ENCODE assay signal across 18 mouse cellular contexts in the genomic region with DNA sequence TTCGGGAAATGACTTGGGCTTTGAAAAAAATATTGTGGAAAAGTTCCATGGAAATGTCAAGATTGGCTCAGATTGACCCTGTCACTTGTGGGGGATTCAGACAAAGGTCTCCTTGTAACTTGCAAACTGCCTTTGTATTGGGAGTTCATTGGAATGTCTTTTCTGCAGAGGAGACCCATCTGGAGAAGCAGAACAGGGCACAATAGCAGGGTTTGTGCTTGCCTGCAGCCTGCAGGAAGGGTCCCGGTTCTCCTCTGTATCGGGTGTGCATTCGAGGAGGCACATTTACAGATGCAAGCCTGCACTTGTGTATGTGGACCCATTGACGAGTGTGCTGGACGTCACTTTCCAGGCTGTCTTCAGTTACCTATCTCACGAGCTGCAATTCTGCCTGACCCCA. TPM values are rescaled to one million over a fixed set of nuclear protein-coding genes. Genes with fewer than 3 reads are reported as not detected.
DNase-seq lines count a peak whose midpoint lies in the region; ATAC-seq lines count a peak whose summit lies in the region.
"Had no signal": no experiment of that assay in that cellular context is flagged by ENCODE, and none has a peak within 500 bp of the region (broad histone marks: within the 10 kb centered on the region; RNA-seq: fewer than 3 reads in every experiment).

No protein-coding gene starts in this region.

- peak; percentile 57; the same call in 1 of the 2 replicates for ATAC-seq in forebrain, embryonic 11.5 days (replicated peaks; ENCODE audit: low FRiP score)
- ATAC-seq in forebrain, embryonic 15.5 days (replicated peaks), result no peak
- ATAC-seq in midbrain, embryonic 13.5 days, result no peak
- peak; percentile 57; the same call in 1 of the 2 replicates for ATAC-seq in embryonic facial prominence, embryonic 12.5 days (ENCODE audit: insufficient number of reproducible peaks, insufficient read depth, low FRiP score, low TSS enrichment)
- ATAC-seq in neural tube, embryonic 13.5 days (ENCODE audit: low read depth), result peak; percentile 50; the same call in 1 of the 2 replicates
- ATAC-seq in kidney, embryonic 16.5 days (ENCODE audit: low FRiP score, low TSS enrichment), result no peak
- ATAC-seq: Patski had no signal

- DNase-seq in forebrain, embryonic 11.5 days (ENCODE audit: low spot score), result no peak
- peak; percentile 27 for DNase-seq in midbrain, embryonic 10.5 days (ENCODE audit: low spot score)
- no peak for DNase-seq in right cerebral cortex, postnatal 25 days
- DNase-seq: cerebellum, adult 11-12 months; gastrocnemius, postnatal 14 days; heart, postnatal 4 days; kidney, adult 11 months; kidney, postnatal 4 days; lung, postnatal 14 days; right cerebral cortex, postnatal 4 days; thymus, postnatal 4 days had no signal

- H3K27ac ChIP-seq in forebrain, embryonic 11.5 days (ENCODE audit: low read depth, low read length), result no peak overlapping the region
- no peak overlapping the region for H3K27ac ChIP-seq in forebrain, embryonic 15.5 days (replicated peaks)
- H3K27ac ChIP-seq in midbrain, embryonic 10.5 days (replicated peaks), result no peak overlapping the region
- H3K27ac ChIP-seq in midbrain, embryonic 13.5 days, result no peak overlapping the region
- H3K27ac ChIP-seq in embryonic facial prominence, embryonic 12.5 days, result peak overlapping the region; percentile 65; the same call in 1 of the 2 replicates
- H3K27ac ChIP-seq in neural tube, embryonic 13.5 days (replicated peaks), result no peak overlapping the region
- no peak overlapping the region for H3K27ac ChIP-seq in kidney, embryonic 16.5 days (ENCODE audit: low read length)

- H3K27me3 ChIP-seq in forebrain, embryonic 11.5 days (ENCODE audit: control insufficient read depth, insufficient read depth, low read length), result no peaks in the 10 kb centered on the region
- H3K27me3 ChIP-seq in forebrain, embryonic 15.5 days, result no peaks in the 10 kb centered on the region
- H3K27me3 ChIP-seq in midbrain, embryonic 10.5 days (ENCODE audit: low read depth, poor library complexity, severe bottlenecking), result no peaks in the 10 kb centered on the region
- no peaks in the 10 kb centered on the region for H3K27me3 ChIP-seq in midbrain, embryonic 13.5 days
- no peaks in the 10 kb centered on the region for H3K27me3 ChIP-seq in embryonic facial prominence, embryonic 12.5 days
- H3K27me3 ChIP-seq in neural tube, embryonic 13.5 days, result no peaks in the 10 kb centered on the region
- H3K27me3 ChIP-seq in kidney, embryonic 16.5 days (ENCODE audit: insufficient read depth, low read length), result no peaks in the 10 kb centered on the region

- H3K4me3 ChIP-seq in forebrain, embryonic 11.5 days (ENCODE audit: low read depth, low read length), result no peak overlapping the region
- no peak overlapping the region for H3K4me3 ChIP-seq in forebrain, embryonic 15.5 days
- no peak overlapping the region for H3K4me3 ChIP-seq in midbrain, embryonic 10.5 days
- no peak overlapping the region for H3K4me3 ChIP-seq in midbrain, embryonic 13.5 days (replicated peaks)
- H3K4me3 ChIP-seq in embryonic facial prominence, embryonic 12.5 days, result no peak overlapping the region
- no peak overlapping the region for H3K4me3 ChIP-seq in neural tube, embryonic 13.5 days
- no peak overlapping the region for H3K4me3 ChIP-seq in kidney, embryonic 16.5 days (ENCODE audit: low read length)

- 28% methylated on average over 7 of the region's 7 CpGs for WGBS in forebrain, embryonic 11.5 days
- 25% methylated on average over 7 of the region's 7 CpGs for WGBS in forebrain, embryonic 15.5 days
- WGBS in midbrain, embryonic 10.5 days, result 46% methylated on average over 7 of the region's 7 CpGs
- 28% methylated on average over 7 of the region's 7 CpGs for WGBS in midbrain, embryonic 13.5 days
- WGBS in embryonic facial prominence, embryonic 12.5 days, result 16% methylated on average over 7 of the region's 7 CpGs
- whole genome bisulfite sequencing in neural tube, embryonic 13.5 days, result 18% methylated on average over 7 of the region's 7 CpGs
- WGBS in kidney, embryonic 16.5 days, result 73% methylated on average over 7 of the region's 7 CpGs

- H3K4me2 ChIP-seq in forebrain, embryonic 11.5 days (ENCODE audit: low read depth, low read length, severe bottlenecking), result no peak overlapping the region
- H3K4me2 ChIP-seq in forebrain, embryonic 15.5 days (replicated peaks), result no peak overlapping the region
- H3K4me2 ChIP-seq in midbrain, embryonic 13.5 days (replicated peaks), result no peak overlapping the region
- no peak overlapping the region for H3K4me2 ChIP-seq in embryonic facial prominence, embryonic 12.5 days (replicated peaks)
- H3K4me2 ChIP-seq in neural tube, embryonic 13.5 days, result no peak overlapping the region
- H3K4me2 ChIP-seq in kidney, embryonic 16.5 days (replicated peaks; ENCODE audit: low read depth, low read length), result no peak overlapping the region
- H3K4me2 ChIP-seq: heart, embryonic 11.5 days had no signal

- H3K9ac ChIP-seq in forebrain, embryonic 11.5 days (ENCODE audit: low read length), result no peak overlapping the region; the same call in 1 of the 2 replicates
- H3K9ac ChIP-seq in forebrain, embryonic 15.5 days (replicated peaks), result no peak overlapping the region
- H3K9ac ChIP-seq in midbrain, embryonic 13.5 days (replicated peaks), result no peak overlapping the region
- H3K9ac ChIP-seq in embryonic facial prominence, embryonic 12.5 days, result no peak overlapping the region
- H3K9ac ChIP-seq in neural tube, embryonic 13.5 days, result no peak overlapping the region
- no peak overlapping the region for H3K9ac ChIP-seq in kidney, embryonic 16.5 days (replicated peaks; ENCODE audit: low read length)

- no peaks in the 10 kb centered on the region for H3K36me3 ChIP-seq in forebrain, embryonic 11.5 days (ENCODE audit: control insufficient read depth, insufficient read depth, low read length)
- H3K36me3 ChIP-seq in forebrain, embryonic 15.5 days, result no peaks in the 10 kb centered on the region
- no peaks in the 10 kb centered on the region for H3K36me3 ChIP-seq in midbrain, embryonic 10.5 days
- H3K36me3 ChIP-seq in midbrain, embryonic 13.5 days, result no peaks in the 10 kb centered on the region
- H3K36me3 ChIP-seq in embryonic facial prominence, embryonic 12.5 days, result no peaks in the 10 kb centered on the region
- H3K36me3 ChIP-seq in neural tube, embryonic 13.5 days, result no peaks in the 10 kb centered on the region
- no peaks in the 10 kb centered on the region for H3K36me3 ChIP-seq in kidney, embryonic 16.5 days (ENCODE audit: insufficient read depth, low read length)

- peaks cover 2% of the 10 kb centered on the region; the same call in 1 of the 2 replicates for H3K4me1 ChIP-seq in forebrain, embryonic 11.5 days (replicated peaks; ENCODE audit: control insufficient read depth, insufficient read depth, low read length)
- H3K4me1 ChIP-seq in forebrain, embryonic 15.5 days, result no peaks in the 10 kb centered on the region
- H3K4me1 ChIP-seq in midbrain, embryonic 10.5 days, result peaks cover 8% of the 10 kb centered on the region
- H3K4me1 ChIP-seq in midbrain, embryonic 13.5 days (replicated peaks), result peaks cover 6% of the 10 kb centered on the region; the same call in 1 of the 2 replicates
- H3K4me1 ChIP-seq in embryonic facial prominence, embryonic 12.5 days, result peaks cover 7% of the 10 kb centered on the region
- H3K4me1 ChIP-seq in neural tube, embryonic 13.5 days (replicated peaks), result peaks cover 7% of the 10 kb centered on the region
- H3K4me1 ChIP-seq in kidney, embryonic 16.5 days (ENCODE audit: insufficient read depth, low read length), result peaks cover 12% of the 10 kb centered on the region

- H3K9me3 ChIP-seq in forebrain, embryonic 11.5 days (ENCODE audit: control insufficient read depth, low read length), result no peaks in the 10 kb centered on the region
- H3K9me3 ChIP-seq in forebrain, embryonic 15.5 days, result no peaks in the 10 kb centered on the region
- no peaks in the 10 kb centered on the region for H3K9me3 ChIP-seq in midbrain, embryonic 10.5 days (replicated peaks)
- no peaks in the 10 kb centered on the region for H3K9me3 ChIP-seq in midbrain, embryonic 13.5 days
- no peaks in the 10 kb centered on the region for H3K9me3 ChIP-seq in embryonic facial prominence, embryonic 12.5 days
- H3K9me3 ChIP-seq in neural tube, embryonic 13.5 days, result no peaks in the 10 kb centered on the region
- no peaks in the 10 kb centered on the region for H3K9me3 ChIP-seq in kidney, embryonic 16.5 days (ENCODE audit: low read length)

RNA-seq across cellular contexts. Expression of a gene that starts 56.1 kb away (rescaled TPM):
- polyA plus RNA-seq in forebrain, embryonic 11.5 days (2014; fragmentation: Nextera tagmentation; extraction: Ambion mirVana), result 6.4 and 9.2 TPM in 2 replicates
- polyA plus RNA-seq in forebrain, embryonic 15.5 days (2015; fragmentation: Nextera tagmentation; extraction: Ambion mirVana), result 14.8 and 17.8 TPM in 2 replicates
- polyA plus RNA-seq in midbrain, embryonic 10.5 days (2016; fragmentation: Nextera tagmentation; extraction: Ambion mirVana), result 5.9 and 7.2 TPM in 2 replicates
- polyA plus RNA-seq in midbrain, embryonic 13.5 days (2015; fragmentation: Nextera tagmentation; extraction: Ambion mirVana), result 6.8 and 7.6 TPM in 2 replicates
- polyA plus RNA-seq in embryonic facial prominence, embryonic 12.5 days (2016; fragmentation: Nextera tagmentation; extraction: Ambion mirVana), result 12.5 and 12.9 TPM in 2 replicates
- 12.3 and 13.1 TPM in 2 replicates for polyA plus RNA-seq in neural tube, embryonic 13.5 days (2015; fragmentation: Nextera tagmentation; extraction: Ambion mirVana)
- polyA plus RNA-seq in kidney, embryonic 16.5 days (2015; fragmentation: Nextera tagmentation; extraction: Ambion mirVana), result 10.8 and 13.6 TPM in 2 replicates

Comparison
In these comparisons a context has a peak if more than half of its experiments do, and no peak if none do; other contexts are left out.
1. ATAC-seq: peak in forebrain, embryonic 11.5 days (single experiment), embryonic facial prominence, embryonic 12.5 days (single experiment) and neural tube, embryonic 13.5 days (single experiment); none in forebrain, embryonic 15.5 days (single experiment), midbrain, embryonic 13.5 days (single experiment) and kidney, embryonic 16.5 days (single experiment).